Mouse (Mus musculus) gastrocnemius, adult 2 months (tissue): ENCODE results near the gene Ftl1. TPM values are rescaled to one million over a fixed set of nuclear protein-coding genes. Genes with fewer than 3 reads are reported as not detected.
"Not testable (repeated sequence)": the region's sequence is repeated elsewhere in the genome, so short reads cannot be mapped to it uniquely, and the experiment has no call there.

ENCODE experiments used
- DNase-seq: peaks from one replicate; pipeline ENCODE4 v3.0.0; 2022
- H3K27ac ChIP-seq: fragments of 200-600 bp; 2 replicates; pipeline ENCODE4 v1.8.1; 2022; ENCODE audit warnings: mild to moderate bottlenecking
- H3K4me3 ChIP-seq: fragments of 200-600 bp; 2 replicates; pipeline ENCODE4 v1.8.1; 2022; ENCODE audit warnings: mild to moderate bottlenecking, moderate library complexity
- CTCF ChIP-seq: fragments of 200-600 bp; IDR thresholded peaks from 2 replicates; pipeline ENCODE4 v1.8.1; 2022; ENCODE audit warnings: antibody characterized with exemption, mild to moderate bottlenecking, moderate library complexity
- intact Hi-C: fragments of 180-260 bp; cut with DNase I; formaldehyde crosslinking; loops from one replicate; pipeline ENCODE4 v1.15.1; 2025
- total RNA-seq, 2 experiments: library from RNA; stranded (reverse); gene quantifications; 2 replicates each; pipeline ENCODE4 v1.2.3; 2021

The Ftl1 gene
- total RNA-seq, 2 experiments from 2014 or later, result 122 to 149 TPM

- intact Hi-C loops, result loop anchor here (5.0 kb wide), 1 partner anchor 235 kb away; no protein-coding TSS in a partner anchor
- TF ChIP-seq CTCF, result no peak
- H3K4me3 ChIP-seq, result peak overlapping the region; percentile 90
- DNase-seq, result no peak
- H3K27ac ChIP-seq, result peak overlapping the region; percentile 93
Measured at GRCm38 (mm10) chr7:45467090-45467670, 7.5 kb upstream of the Ftl1 start.

GRCm38 (mm10) chr7:45466283-45467089 is 6.8 kb upstream of the Ftl1 start, which contains the start of gene Bax:
Gene Bax, minus strand, starts transcription at chr7:45466898.
- H3K27ac ChIP-seq, result peak within 1 kb of the TSS; percentile 93
- intact Hi-C loops, result loop anchor here (5.0 kb wide), 1 partner anchor 236 kb away; no protein-coding TSS in a partner anchor
- H3K4me3 ChIP-seq, result peak within 1 kb of the TSS; percentile 90
- peak; percentile 97 for DNase-seq
- TF ChIP-seq CTCF, result no peak; the same call in 1 of the 2 replicates

GRCm38 (mm10) chr7:45465549-45465948 is 5.9 kb upstream of the Ftl1 start:
- Histone ChIP-seq H3K27ac (no peak overlapping the region), H3K4me3 (peak overlapping the region; percentile 90)
- intact Hi-C loops, result loop anchor here (5.0 kb wide), 1 partner anchor 237 kb away; no protein-coding TSS in a partner anchor
- no peak for TF ChIP-seq CTCF
- no peak for DNase-seq

- no peak for TF ChIP-seq CTCF
- H3K4me3 ChIP-seq, result no peak overlapping the region; the same call in 1 of the 2 replicates
- intact Hi-C loops, result loop anchor here (5.0 kb wide), 1 partner anchor 237 kb away; no protein-coding TSS in a partner anchor
- H3K27ac ChIP-seq, result no peak overlapping the region
- no peak for DNase-seq
Measured at GRCm38 (mm10) chr7:45465112-45465511, 5.4 kb upstream of the Ftl1 start.

GRCm38 (mm10) chr7:45463987-45464778 is 4.5 kb upstream of the Ftl1 start:
- Histone ChIP-seq H3K27ac (no peak overlapping the region), H3K4me3 (no peak overlapping the region)
- intact Hi-C loops, result no loop called here
- no peak for TF ChIP-seq CTCF
- peak; percentile 50 for DNase-seq

- intact Hi-C loops, H3K4me3 ChIP-seq: not testable (repeated sequence)
Measured at GRCm38 (mm10) chr7:45462868-45463267, 3.2 kb upstream of the Ftl1 start.

GRCm38 (mm10) chr7:45462325-45462724 is 2.6 kb upstream of the Ftl1 start:
- no peak for TF ChIP-seq CTCF
- H3K27ac ChIP-seq, result no peak overlapping the region
- intact Hi-C loops, result no loop called here

More at GRCm38 (mm10) chr7:45462868-45463267, 3.2 kb upstream of the Ftl1 start:
- DNase-seq, H3K27ac ChIP-seq: not testable (repeated sequence)
- peak; percentile 44 for TF ChIP-seq CTCF

GRCm38 (mm10) chr7:45461781-45462180 is 2.1 kb upstream of the Ftl1 start:
- TF ChIP-seq CTCF, result no peak
- Histone ChIP-seq H3K4me3 (peak overlapping the region; percentile 39), H3K27ac (peak overlapping the region; percentile 97)
- intact Hi-C loops, result no loop called here
- DNase-seq, result no peak

More at GRCm38 (mm10) chr7:45462325-45462724, 2.6 kb upstream of the Ftl1 start:
- DNase-seq, result peak; percentile 12
- H3K4me3 ChIP-seq, result no peak overlapping the region

GRCm38 (mm10) chr7:45461326-45461725 is 1.6 kb upstream of the Ftl1 start:
- TF ChIP-seq CTCF, result no peak
- Histone ChIP-seq H3K4me3 (peak overlapping the region; percentile 97), H3K27ac (peak overlapping the region; percentile 97)
- intact Hi-C loops, result no loop called here
- peak; percentile 46 for DNase-seq

- no peak for TF ChIP-seq CTCF
- H3K4me3 ChIP-seq, result peak overlapping the region; percentile 97
- H3K27ac ChIP-seq, result peak overlapping the region; percentile 97
- peak; percentile 86 for DNase-seq
- intact Hi-C loops, result no loop called here
Measured at GRCm38 (mm10) chr7:45460860-45461314, 1.2 kb upstream of the Ftl1 start.

- H3K27ac ChIP-seq, result peak overlapping the region; percentile 97
- no peak for TF ChIP-seq CTCF
- no peak for DNase-seq
- H3K4me3 ChIP-seq, result peak overlapping the region; percentile 97
- intact Hi-C loops, result no loop called here
Measured at GRCm38 (mm10) chr7:45460377-45460776, 693 bp upstream of the Ftl1 start.

GRCm38 (mm10) chr7:45458748-45459563 is 728 bp downstream of the Ftl1 start:
- TF ChIP-seq CTCF, result no peak
- intact Hi-C loops, result no loop called here
- Histone ChIP-seq H3K4me3 (peak overlapping the region; percentile 97), H3K27ac (peak overlapping the region; percentile 97)
- DNase-seq, result peak; percentile 90
